Mouse (Mus musculus): ENCODE data around the gene Olfr944.

Gene Olfr944

DNA sequence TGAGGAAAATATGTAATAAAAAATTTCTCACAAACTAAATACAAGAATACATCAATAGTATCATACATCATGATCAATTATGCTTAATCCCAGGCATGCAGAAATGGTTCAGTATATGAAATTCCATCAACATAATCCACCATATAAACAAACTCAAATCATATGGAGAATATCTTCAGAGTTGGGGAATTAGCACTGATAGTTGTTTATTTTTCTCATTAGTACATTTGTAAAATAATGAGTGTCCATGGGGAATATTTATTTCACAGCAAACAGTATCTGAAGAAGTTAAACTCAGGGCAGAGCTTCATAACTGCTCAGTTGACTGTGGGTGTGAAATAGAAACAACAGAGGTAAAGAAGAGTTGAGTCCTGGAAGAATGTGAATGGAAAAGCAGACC lies at the start of gene Olfr944:
Gene Olfr944 (plus strand): TSS at position 301 of the 400 bp plus-strand sequence.
- DNase-seq (ENCODE audit: low spot score in 2 of 2), result no peak

DNA sequence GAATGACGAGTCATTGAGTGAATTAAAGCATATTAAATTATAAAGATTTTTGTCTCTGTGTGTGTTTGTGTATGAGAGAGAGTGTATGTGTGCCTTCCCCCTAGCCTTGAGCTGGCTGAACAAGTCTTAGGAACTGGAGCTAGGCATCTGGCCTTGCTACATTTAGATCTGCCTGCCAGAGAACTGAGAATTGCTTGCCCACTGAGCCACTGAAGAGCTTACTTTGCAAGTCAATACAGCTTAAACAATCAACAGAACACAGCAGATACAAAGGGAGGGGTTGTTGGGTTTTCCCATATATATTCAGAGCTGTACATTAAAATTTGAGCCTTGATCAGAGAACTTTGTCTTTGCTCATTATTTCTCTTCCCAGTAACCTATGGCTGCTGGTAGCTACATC lies 49.3 kb upstream of the Olfr944 start:
- no peak for DNase-seq (ENCODE audit: low spot score in 2 of 2)

DNA sequence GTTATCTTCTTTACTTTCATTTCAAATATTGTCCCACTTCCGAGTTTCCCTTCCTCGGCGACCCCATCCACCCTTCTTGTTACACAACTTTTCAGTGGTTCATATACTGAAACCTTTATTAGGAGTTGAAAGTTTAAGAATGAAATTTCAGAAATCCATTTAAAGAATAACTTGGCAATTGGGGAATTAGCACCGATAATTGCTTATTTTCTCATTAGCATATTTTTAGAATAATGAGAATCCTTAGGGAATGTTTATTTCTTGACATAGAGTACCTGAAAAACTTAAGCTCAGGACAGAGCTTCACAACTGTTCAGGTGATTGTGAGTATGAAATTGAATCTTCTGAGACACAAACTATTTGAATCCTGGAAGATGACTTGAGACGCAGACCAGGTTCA lies 35.7 kb upstream of the Olfr944 start, which contains the start of gene Olfr943:
Gene Olfr943 (plus strand): TSS at position 301 of the 400 bp plus-strand sequence.
- DNase-seq (ENCODE audit: low spot score in 2 of 2), result no peak

DNA sequence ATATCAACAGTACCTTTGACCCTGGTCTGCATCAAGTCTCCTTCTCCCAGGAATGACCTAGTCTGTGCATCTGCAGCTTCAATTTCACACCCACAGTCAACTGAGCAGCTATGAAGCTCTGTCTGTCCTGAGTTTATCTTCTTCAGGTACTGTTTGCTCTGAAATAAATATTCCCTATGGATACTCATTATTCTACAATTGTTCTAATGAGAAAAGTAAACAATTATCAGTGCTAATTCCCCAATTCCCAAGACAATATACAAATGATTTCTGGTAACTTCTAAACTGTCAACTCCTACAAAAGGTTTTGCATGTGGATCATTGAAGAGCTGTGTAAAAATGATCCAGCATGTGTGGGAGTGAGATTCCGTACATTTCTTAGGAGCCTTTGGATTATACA lies 48.2 kb downstream of the Olfr944 start, which contains the start of gene Olfr1537:
Gene Olfr1537 (minus strand): TSS at position 101 of the 400 bp plus-strand sequence.
- DNase-seq (ENCODE audit: low spot score in 2 of 2), result no peak

Measured in spleen, postnatal 36 days (tissue).